In the genomic region with DNA sequence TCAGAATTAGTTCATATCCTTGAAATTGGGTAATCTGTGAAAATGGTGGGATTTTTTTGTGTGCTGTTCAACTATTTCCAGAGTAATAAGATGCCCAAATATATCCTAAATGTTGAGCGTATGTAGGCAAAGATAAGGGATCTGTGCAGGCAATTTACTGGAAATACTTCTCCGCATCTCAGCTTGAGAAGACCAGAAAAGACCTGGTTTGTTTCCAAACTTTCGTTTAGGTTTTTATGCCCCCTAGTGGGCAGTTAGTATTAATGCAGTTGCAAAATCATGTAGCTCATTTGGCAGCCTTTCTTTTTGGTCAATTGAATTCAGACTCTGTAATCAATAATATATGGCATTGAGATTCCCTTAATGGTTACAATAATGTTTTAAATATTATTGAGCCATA, we compare ENCODE assay signal across 8 mouse cellular contexts.
DNase-seq lines count a peak whose midpoint lies in the region; ATAC-seq and TF ChIP-seq lines count a peak whose summit lies in the region.

No protein-coding gene starts in this region.

- DNase-seq in heart, adult 2 months, result no peak
- DNase-seq in lung, postnatal 0 days (ENCODE audit: low spot score), result peak; percentile 61
- no peak for DNase-seq in lung, postnatal 36 days
- peak; percentile 83 for DNase-seq in brain, adult 2 months (ENCODE audit: low read depth, low spot score)
- peak; percentile 39 for DNase-seq in mesoderm, embryonic 11.5 days (ENCODE audit: low read depth, low spot score)
- no peak for DNase-seq in right cerebral cortex, postnatal 14 days
- DNase-seq in frontal cortex, postnatal 14 days (ENCODE audit: low spot score in 2 of 2), result no peak

- H3K4me1 ChIP-seq in heart, adult 2 months (ENCODE audit: control insufficient read depth, insufficient read depth, low read length), result no peaks in the 10 kb centered on the region
- no peaks in the 10 kb centered on the region for H3K4me1 ChIP-seq in heart, embryonic 11.5 days (ENCODE audit: control insufficient read depth, insufficient read depth, low read length)
- no peaks in the 10 kb centered on the region for H3K4me1 ChIP-seq in lung, postnatal 0 days (ENCODE audit: insufficient read depth, low read depth, low read length)

- intact Hi-C loops in heart, adult 2 months (cut with DNase I), result no loop called here

- H3K4me2 ChIP-seq in heart, embryonic 11.5 days, result no peak overlapping the region
- no peak overlapping the region for H3K4me2 ChIP-seq in lung, postnatal 0 days (replicated peaks; ENCODE audit: low read depth, low read length)

- H3K36me3 ChIP-seq in heart, adult 2 months (ENCODE audit: control insufficient read depth, insufficient read depth, low read length), result no peaks in the 10 kb centered on the region
- H3K36me3 ChIP-seq in heart, embryonic 11.5 days (ENCODE audit: control insufficient read depth, insufficient read depth, low read length), result no peaks in the 10 kb centered on the region
- H3K36me3 ChIP-seq in lung, postnatal 0 days (ENCODE audit: insufficient read depth, low read length), result no peaks in the 10 kb centered on the region

- H3K79me2 ChIP-seq in heart, adult 2 months (replicated peaks; ENCODE audit: control insufficient read depth, insufficient read depth, low read length), result no peaks in the 10 kb centered on the region

- no peak for TF ChIP-seq EP300 in heart, adult 2 months (IDR thresholded peaks at IDR 0.05; ENCODE audit: insufficient read depth, low read depth, low read length)
- no peak for TF ChIP-seq EP300 in lung, postnatal 0 days (IDR thresholded peaks at IDR 0.05)

- no peak overlapping the region for H3K4me3 ChIP-seq in heart, adult 2 months
- no peak overlapping the region for H3K4me3 ChIP-seq in heart, embryonic 11.5 days (ENCODE audit: low read depth, low read length)
- H3K4me3 ChIP-seq in lung, postnatal 0 days (ENCODE audit: low read depth, low read length), result no peak overlapping the region

- WGBS in heart, adult 2 months, result 6% methylated on average over 3 of the region's 3 CpGs
- 14% methylated on average over 3 of the region's 3 CpGs for WGBS in heart, embryonic 11.5 days (ENCODE audit: insufficient replicate concordance)
- WGBS in lung, postnatal 0 days, result 14% methylated on average over 3 of the region's 3 CpGs

- no peak for TF ChIP-seq POLR2A in heart, adult 2 months (IDR thresholded peaks at IDR 0.05; ENCODE audit: insufficient read depth, low read depth, low read length)

- no peak overlapping the region for H3K9ac ChIP-seq in heart, adult 2 months (ENCODE audit: low read depth, low read length)
- no peak overlapping the region for H3K9ac ChIP-seq in heart, embryonic 11.5 days (ENCODE audit: low read depth, low read length)
- H3K9ac ChIP-seq in lung, postnatal 0 days (replicated peaks; ENCODE audit: low read depth), result no peak overlapping the region

- H3K27me3 ChIP-seq in heart, adult 2 months (ENCODE audit: control insufficient read depth, insufficient read depth, low read length), result no peaks in the 10 kb centered on the region
- H3K27me3 ChIP-seq in heart, embryonic 11.5 days (ENCODE audit: control insufficient read depth, insufficient read depth, low read length), result no peaks in the 10 kb centered on the region
- no peaks in the 10 kb centered on the region for H3K27me3 ChIP-seq in lung, postnatal 0 days (replicated peaks; ENCODE audit: insufficient read depth, low read length)

- peak; percentile 85 for TF ChIP-seq CTCF in heart, adult 2 months (IDR thresholded peaks at IDR 0.05)
- peak; percentile 72 for TF ChIP-seq CTCF in lung, postnatal 0 days (IDR thresholded peaks at IDR 0.05)

- no peak for ATAC-seq in heart, embryonic 11.5 days (replicated peaks; ENCODE audit: insufficient number of reproducible peaks, low FRiP score, low TSS enrichment)
- ATAC-seq in lung, postnatal 0 days, result no peak

- no peaks in the 10 kb centered on the region for H3K9me3 ChIP-seq in heart, embryonic 11.5 days (replicated peaks; ENCODE audit: control insufficient read depth, low read length)
- H3K9me3 ChIP-seq in lung, postnatal 0 days (ENCODE audit: low read length), result no peaks in the 10 kb centered on the region

- H3K27ac ChIP-seq in heart, adult 2 months, result no peak overlapping the region
- H3K27ac ChIP-seq in heart, embryonic 11.5 days (ENCODE audit: low read depth, low read length), result no peak overlapping the region
- H3K27ac ChIP-seq in lung, postnatal 0 days (ENCODE audit: low read length), result no peak overlapping the region

Comparison
In these comparisons a context has a peak if more than half of its experiments do, and no peak if none do; other contexts are left out.
1. DNase-seq: peak in lung, postnatal 0 days (single experiment), brain, adult 2 months (single experiment) and mesoderm, embryonic 11.5 days (single experiment); none in heart, adult 2 months (0 of 2), lung, postnatal 36 days (single experiment), right cerebral cortex, postnatal 14 days (single experiment) and frontal cortex, postnatal 14 days (0 of 2).